Mouse (Mus musculus): Measurements from ENCODE around the gene Gsdma2.

- TF ChIP-seq CTCF (IDR thresholded peaks at IDR 0.05; ENCODE audit: low read depth, low read length) (no peak), POLR2AphosphoS5 (IDR thresholded peaks at IDR 0.05; ENCODE audit: insufficient replicate concordance, low read depth, low read length) (no peak)
Measured at GRCm38 (mm10) chr11:98681186-98681585, 34.6 kb downstream of the Gsdma2 start.
